Mouse (Mus musculus) embryo, embryonic 10 days (tissue): ENCODE data around the gene Rbm26.

Source experiments
- DNase-seq: peaks from one replicate; pipeline ENCODE4 v3.0.0-alpha.2; 2015; ENCODE audit warnings: low spot score

Gene Rbm26

GRCm38 (mm10) chr14:105087001-105087400 lies 90.1 kb downstream of the Rbm26 start:
- no peak for DNase-seq

DNA sequence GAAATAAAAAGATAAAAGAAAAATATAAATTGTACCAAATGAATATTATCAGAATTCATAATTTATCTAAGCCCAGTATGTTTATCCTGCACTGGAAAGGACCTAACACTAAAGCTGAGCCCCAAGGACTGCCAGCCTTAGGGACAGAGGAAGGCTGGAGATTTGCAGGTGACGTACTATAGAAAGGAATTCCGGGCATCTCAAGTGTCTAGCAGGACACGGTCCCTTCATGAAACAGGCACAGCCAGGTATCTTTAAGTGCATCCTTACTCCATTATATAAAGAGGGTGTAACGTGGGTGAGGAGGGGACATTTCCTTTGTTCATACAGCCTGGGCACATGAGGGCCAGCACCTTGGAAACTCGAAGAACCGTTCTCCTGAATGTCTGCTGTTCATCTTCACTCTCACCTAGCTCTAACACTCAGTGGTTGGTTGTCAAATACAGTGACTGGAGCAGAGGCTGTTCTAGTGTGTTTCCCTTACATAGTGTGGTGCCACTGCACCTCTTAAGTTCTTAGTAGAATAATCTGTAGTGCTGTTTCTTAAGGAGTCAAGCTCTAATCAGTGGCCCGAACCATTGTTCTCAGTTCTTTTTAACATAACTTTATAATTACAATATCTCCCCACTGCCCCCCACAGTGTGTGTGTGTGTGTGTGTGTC lies 91.7 kb downstream of the Rbm26 start:
- no peak for DNase-seq

DNA sequence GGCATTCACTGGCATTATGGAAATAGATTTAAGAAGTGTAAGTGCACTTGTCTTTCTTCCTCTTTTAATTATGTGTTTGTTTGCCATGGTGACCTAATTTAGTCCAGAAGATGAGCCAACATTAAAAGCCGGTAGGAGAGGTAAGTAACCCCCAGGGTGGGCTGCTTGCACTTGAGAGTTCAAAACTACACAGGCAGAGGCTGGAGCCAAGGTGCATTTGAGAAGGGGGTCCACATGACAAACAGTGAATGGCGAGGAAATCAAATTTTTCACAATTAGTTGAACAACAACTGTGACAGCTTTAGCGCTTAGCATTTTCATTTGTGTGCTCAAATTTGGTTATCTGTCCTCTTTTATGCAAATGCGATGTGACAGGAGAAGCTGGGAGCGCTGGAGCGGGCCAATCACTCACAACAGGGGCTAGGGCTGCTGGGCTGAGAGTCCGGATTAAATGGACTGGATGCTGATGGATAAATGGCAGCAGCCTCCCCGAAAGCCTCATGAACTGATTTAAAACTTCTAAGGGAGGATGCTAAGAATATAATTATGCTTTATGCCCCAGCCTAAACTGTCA lies 92.3 kb downstream of the Rbm26 start:
- no peak for DNase-seq

DNA sequence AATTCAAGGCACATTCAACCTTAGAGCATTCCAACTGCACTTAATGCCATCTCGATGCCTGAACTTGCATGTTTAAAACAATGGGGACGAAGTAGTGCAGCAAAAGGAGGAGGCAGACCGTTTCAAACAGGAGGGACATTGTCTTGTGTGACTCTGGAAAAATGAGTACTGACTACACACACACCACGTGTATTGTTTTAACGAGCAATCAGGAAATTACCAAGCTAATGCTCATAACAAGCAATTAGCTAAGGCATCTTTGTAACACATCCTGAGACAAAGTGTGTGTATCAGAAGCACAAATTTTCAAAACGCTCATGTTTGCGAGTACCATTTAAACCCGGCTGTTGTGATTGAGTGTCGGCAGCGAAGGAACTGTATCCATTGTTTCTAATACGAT lies 93.0 kb downstream of the Rbm26 start:
- DNase-seq, result no peak

DNA sequence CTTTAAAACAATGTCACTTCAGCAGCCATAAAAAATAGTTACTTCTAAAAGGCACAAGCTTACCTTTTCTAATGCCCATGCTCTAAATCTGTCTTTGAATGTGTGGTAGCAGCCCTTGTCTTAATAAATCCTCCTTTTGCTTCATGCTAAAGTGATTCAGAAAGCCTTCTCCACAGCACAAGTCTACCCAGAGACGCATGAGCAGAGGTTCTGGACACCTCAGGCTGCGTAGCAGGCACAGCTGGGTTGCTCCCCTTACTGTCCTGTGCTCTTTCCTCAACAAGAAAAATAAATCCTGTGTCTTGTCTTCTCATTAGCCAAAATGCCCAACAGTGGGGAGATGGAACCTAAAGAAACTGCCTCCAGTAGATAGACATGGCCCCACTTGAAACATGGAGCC lies 102.4 kb downstream of the Rbm26 start:
- DNase-seq, result no peak

GRCm38 (mm10) chr14:105074376-105074775 lies 102.8 kb downstream of the Rbm26 start:
- no peak for DNase-seq

DNA sequence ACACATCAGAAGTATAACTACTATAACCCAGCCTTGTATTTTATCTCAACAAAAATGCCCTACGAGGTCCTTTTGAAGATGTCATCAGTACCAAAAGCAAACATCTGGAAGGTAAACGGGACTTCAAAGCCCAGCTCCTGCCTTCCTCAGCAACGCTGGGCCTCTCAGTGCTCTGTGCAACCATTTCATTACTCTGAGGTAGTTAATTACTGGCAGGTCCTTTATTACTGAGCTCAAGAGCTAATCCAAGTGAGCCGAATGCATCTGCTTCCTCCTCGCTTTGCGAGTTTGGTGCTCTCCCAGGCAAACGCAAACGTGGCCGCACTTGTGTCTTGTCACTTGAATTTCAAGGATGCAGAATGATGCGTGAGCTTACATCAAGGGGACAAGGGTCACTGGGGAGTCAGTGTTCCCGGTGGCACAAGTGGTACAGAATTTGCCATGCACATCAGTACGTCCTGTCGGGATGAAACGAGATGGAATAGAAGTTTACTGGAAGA lies 106.1 kb downstream of the Rbm26 start:
- peak; percentile 8 for DNase-seq

DNA sequence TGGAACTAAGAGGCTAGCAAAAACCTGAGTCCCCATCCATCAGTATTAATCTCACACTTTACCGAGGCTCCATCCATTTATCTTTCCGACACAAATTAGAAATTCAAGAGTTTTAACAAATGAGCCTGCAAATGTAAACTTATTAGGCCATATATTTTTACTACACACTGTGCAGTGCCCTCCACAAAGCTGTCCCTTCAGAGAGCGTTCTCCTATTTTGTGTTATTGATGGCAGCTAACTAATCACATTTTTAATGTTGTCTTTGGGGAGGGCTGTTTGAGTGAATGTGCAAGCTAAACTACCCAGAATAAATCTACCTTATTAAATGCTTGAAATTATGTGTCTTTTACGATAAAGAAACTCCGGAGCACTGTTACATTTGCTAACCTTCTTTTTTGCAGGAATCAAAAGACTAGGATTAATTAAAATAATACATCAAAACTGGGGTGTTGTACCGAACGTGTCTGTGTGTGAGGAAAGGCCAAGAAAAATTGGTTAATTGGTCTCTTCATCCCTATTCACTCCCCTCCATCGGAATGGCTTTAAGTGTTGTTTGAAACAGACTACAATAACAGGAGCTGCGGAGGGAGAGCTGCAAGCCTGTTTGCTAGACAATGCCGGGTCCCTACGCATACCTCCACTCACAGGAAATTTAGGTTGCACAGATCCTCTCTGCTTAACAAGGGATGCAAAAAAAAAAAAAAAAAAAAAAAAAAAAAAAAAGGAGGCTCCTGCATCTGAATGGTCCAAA lies 106.7 kb downstream of the Rbm26 start:
- no peak for DNase-seq

DNA sequence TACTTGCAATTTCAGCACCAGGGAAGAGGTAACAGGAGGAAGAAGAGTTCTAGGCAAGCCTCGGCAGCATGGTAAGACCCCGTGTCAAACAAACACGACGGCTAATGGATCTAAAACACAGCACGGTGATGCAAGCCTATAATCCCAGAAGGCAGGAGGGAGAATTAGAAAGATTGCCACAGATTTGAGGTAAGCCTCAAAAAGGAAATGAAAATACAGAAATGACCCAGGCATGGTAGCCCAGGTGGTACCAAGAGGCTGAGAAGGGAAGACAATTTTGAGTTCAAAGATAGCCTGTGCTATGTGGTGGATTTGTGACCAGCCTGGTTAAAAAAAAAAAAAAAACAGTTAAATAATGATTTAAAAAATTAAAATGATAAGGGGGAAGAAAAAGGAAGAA lies 109.1 kb downstream of the Rbm26 start:
- no peak for DNase-seq

GRCm38 (mm10) chr14:105064243-105064642 lies 112.9 kb downstream of the Rbm26 start:
- DNase-seq, result no peak

DNA sequence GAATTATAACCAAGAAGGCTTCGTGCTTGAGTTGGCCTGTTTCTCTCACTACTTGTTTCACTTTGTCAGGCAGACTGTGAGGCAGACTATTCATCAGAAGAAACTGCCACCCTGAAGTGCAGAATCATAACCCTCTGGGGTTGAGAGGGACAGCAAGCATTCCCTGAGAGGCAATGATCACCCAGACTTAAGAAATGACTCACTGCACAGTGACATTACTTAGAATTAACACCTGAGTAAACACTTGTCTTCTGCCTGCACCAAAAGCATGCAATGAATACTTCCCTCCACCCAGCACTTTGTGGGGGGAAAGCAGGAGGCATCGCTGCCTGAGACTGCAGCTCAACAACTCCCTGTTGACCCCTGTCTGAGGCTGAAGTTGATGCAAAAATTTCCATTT lies 115.9 kb downstream of the Rbm26 start:
- no peak for DNase-seq

- DNase-seq, result no peak
Measured at GRCm38 (mm10) chr14:105057934-105058333, 119.2 kb downstream of the Rbm26 start.
